Mouse (Mus musculus): Measurements from ENCODE around the gene Rgs7bp. TPM values are rescaled to one million over a fixed set of nuclear protein-coding genes. Genes with fewer than 3 reads are reported as not detected.

The Rgs7bp gene
- polyA plus RNA-seq, 1 experiment from 2014 or later = 4.9 TPM

DNA sequence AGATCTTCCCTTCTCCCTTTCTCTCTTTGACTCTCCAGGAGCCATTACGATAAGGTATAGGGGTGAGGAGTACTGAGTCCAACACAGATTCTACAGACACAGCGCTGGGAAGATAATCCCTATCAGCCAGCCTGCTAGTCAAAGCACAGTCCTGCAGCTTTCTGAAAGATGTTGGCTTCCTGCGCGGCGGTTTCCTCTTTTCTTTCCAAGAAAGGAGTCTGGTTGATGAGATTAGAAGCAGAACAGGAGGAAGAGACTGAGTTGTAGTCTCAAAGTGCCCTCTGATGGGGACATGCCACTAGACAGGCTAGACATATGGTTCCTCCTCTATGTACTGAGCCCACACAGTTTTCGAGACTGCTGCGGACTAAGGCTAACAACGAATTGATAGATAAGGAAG lies 6.1 kb downstream of the Rgs7bp start:
- no peak overlapping the region for H3K4me3 ChIP-seq
- H3K9ac ChIP-seq = no peak overlapping the region
- 89% methylated on average over 8 of the region's 8 CpGs for WGBS
- H3K9me3 ChIP-seq = no peaks in the 10 kb centered on the region
- H3K4me2 ChIP-seq = no peak overlapping the region
- no peaks in the 10 kb centered on the region for H3K36me3 ChIP-seq
- H3K27ac ChIP-seq = no peak overlapping the region
- peaks cover 12% of the 10 kb centered on the region for H3K4me1 ChIP-seq (replicated peaks)
- H3K27me3 ChIP-seq = peaks cover 7% of the 10 kb centered on the region; the same call in 1 of the 2 replicates
- ATAC-seq (ENCODE audit: low FRiP score) = no peak

DNA sequence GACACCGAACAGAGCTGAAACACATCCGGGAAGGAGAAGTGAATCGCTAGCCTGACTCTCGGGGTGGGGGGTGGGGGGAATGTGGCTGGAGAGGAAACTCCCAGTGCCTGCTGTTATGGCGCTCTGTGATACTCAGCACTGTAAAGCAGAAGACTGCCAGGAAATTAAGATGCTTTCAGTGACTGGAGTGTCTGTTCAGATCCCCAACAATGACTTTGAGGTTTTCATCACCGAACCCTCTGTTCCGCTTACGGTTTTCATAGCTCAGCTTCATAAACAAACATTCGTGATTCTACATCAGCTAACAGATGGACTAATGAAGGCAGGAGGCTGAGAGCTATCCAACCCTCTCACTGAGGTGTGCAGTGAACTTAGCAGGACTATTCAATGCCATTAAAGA lies 7.4 kb downstream of the Rgs7bp start:
- H3K27ac ChIP-seq = no peak overlapping the region
- no peak overlapping the region for H3K9ac ChIP-seq
- no peaks in the 10 kb centered on the region for H3K4me1 ChIP-seq (replicated peaks)
- WGBS = 69% methylated on average over 9 of the region's 9 CpGs
- no peak for ATAC-seq (ENCODE audit: low FRiP score)
- H3K27me3 ChIP-seq = no peaks in the 10 kb centered on the region
- no peaks in the 10 kb centered on the region for H3K9me3 ChIP-seq
- H3K4me2 ChIP-seq = no peak overlapping the region
- no peak overlapping the region for H3K4me3 ChIP-seq
- no peaks in the 10 kb centered on the region for H3K36me3 ChIP-seq

DNA sequence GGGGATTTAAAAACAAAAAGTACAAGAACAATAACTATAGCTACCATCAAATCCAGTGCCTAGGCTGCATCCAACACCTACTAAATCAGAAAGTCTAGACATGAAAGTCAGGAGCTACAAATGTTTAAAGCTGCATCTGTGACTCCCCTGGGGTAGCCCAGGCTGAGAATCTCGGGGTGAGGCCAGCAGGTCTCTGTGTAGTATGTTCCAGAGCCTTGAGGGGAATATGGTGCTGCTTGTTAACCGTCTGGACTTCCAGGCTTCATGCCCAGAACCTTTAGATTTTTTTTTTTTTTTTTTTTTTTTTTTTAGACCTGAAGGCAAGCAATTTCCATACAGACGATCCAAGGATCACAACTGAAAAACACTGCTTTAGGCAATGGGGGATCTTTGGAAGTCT lies 10.8 kb downstream of the Rgs7bp start:
- Histone ChIP-seq H3K4me1 (replicated peaks) (no peaks in the 10 kb centered on the region), H3K4me3 (no peak overlapping the region), H3K9ac (no peak overlapping the region), H3K4me2 (no peak overlapping the region), H3K27ac (no peak overlapping the region), H3K36me3 (no peaks in the 10 kb centered on the region), H3K9me3 (no peaks in the 10 kb centered on the region), H3K27me3 (no peaks in the 10 kb centered on the region)
- no peak for ATAC-seq (ENCODE audit: low FRiP score)
- WGBS = 63% methylated on average over 3 of the region's 3 CpGs

DNA sequence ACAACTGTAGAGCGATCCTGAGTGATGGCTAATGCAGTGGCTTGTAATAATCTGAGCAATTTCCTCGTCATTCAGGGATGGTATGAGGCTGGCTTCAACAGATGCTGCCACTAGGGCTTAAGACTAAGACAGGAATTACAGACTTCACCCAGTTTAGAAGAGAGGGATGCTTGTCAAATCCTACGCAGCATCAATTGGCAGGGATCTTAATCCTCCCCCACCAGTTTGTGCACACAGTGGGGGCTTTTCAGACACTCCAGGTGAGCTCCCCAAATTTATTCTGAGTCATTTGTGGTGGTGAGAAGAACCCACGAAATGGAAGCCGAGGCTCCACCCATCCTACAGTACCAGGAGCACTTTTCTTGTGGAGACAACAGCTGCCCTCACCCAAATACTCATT lies 16.4 kb downstream of the Rgs7bp start:
- no peak for ATAC-seq (ENCODE audit: low FRiP score)
- Histone ChIP-seq H3K36me3 (no peaks in the 10 kb centered on the region), H3K27me3 (no peaks in the 10 kb centered on the region), H3K27ac (no peak overlapping the region), H3K4me1 (replicated peaks) (no peaks in the 10 kb centered on the region), H3K4me2 (no peak overlapping the region), H3K4me3 (no peak overlapping the region), H3K9me3 (no peaks in the 10 kb centered on the region), H3K9ac (no peak overlapping the region)
- 77% methylated on average over 5 of the region's 5 CpGs for WGBS

DNA sequence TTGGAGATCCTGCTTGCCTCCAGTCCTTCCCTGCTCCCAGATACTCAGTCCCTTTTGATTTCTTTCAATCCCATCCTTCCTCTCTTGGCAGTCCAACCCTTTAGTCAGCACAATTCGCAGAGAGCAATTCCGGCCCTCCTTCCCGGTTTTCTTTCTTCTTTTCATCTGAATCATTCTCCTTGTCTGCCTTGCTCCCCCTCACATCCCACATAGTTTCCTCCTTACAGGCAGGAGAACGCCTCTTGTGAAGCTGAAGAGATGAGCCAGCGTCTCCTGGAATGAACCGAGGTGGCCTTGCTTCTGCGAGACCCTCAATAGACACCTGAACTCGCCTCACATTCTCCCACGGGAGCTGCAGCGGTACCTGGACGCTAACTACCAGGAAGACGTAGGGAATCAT lies 16.9 kb downstream of the Rgs7bp start:
- Histone ChIP-seq H3K4me1 (replicated peaks) (no peaks in the 10 kb centered on the region), H3K27me3 (no peaks in the 10 kb centered on the region), H3K27ac (no peak overlapping the region), H3K9ac (no peak overlapping the region), H3K4me3 (no peak overlapping the region), H3K4me2 (no peak overlapping the region), H3K36me3 (no peaks in the 10 kb centered on the region), H3K9me3 (no peaks in the 10 kb centered on the region)
- no peak for ATAC-seq (ENCODE audit: low FRiP score)
- 89% methylated on average over 12 of the region's 12 CpGs for WGBS

DNA sequence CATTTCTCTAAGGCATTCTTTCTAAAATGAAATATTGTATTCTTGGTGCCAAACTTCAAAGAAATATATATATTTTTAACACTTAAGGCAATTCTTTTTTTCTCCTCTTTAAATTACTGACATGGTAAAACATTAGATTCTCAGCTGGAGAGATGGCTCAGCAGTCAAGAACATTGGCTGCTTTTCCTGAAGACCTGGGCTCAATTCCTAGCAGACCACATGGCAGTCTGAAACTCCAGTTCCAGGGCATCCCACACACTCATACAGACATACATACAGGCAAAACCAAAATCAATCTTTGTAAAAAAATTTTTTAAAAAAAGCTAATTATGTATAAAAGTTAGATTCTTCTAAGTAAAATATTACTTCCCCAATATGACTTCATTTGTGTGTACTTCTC lies 22.8 kb downstream of the Rgs7bp start:
- Histone ChIP-seq H3K27ac (no peak overlapping the region), H3K9me3 (no peaks in the 10 kb centered on the region), H3K4me3 (no peak overlapping the region), H3K4me1 (replicated peaks) (no peaks in the 10 kb centered on the region), H3K27me3 (no peaks in the 10 kb centered on the region), H3K9ac (no peak overlapping the region), H3K4me2 (no peak overlapping the region), H3K36me3 (no peaks in the 10 kb centered on the region)
- no peak for ATAC-seq (ENCODE audit: low FRiP score)

DNA sequence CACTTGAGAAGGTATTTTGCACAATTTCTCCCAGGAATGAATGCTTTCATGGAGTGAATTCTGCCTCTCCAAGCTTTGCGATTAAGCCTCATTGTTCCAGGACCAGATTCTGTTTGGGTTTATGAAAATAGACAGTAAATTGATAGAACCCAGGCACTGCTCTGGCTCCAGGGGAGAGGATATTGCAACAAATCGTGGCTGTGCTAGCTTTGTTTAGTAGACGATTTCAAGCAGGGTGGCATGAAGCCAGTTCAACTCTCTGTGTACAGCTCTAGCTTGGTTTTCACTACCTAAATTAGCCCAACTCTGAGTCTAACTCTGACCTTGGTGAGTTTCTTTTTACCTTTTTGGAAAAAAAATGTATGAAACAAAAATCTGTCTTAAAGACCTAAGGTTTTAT lies 26.5 kb downstream of the Rgs7bp start:
- Histone ChIP-seq H3K9ac (no peak overlapping the region), H3K9me3 (no peaks in the 10 kb centered on the region), H3K4me3 (no peak overlapping the region), H3K27me3 (no peaks in the 10 kb centered on the region), H3K4me2 (no peak overlapping the region), H3K27ac (no peak overlapping the region), H3K4me1 (replicated peaks) (no peaks in the 10 kb centered on the region), H3K36me3 (no peaks in the 10 kb centered on the region)
- no peak for ATAC-seq (ENCODE audit: low FRiP score)
- WGBS = 83% methylated on average over 3 of the region's 3 CpGs

DNA sequence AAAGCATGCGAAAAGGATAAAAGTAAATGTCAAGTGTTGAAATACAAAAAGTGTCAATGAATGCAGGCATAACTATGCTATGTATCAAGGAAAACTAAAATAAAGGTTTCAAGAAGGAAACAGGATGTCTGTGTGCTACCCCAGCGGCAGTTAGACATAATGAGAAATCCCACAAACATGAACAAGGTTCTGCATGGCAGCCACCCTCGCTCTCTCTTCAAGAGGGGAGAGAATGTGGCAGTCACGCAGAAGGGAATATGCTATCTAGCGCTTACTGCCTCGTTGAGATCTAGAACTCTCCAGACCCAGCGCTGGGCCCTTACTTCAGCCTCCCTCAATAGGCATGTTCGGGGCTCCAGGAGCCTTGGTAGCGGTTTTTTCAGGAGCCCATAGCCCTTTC lies 38.2 kb downstream of the Rgs7bp start:
- ATAC-seq (ENCODE audit: low FRiP score) = no peak
- no peaks in the 10 kb centered on the region for H3K36me3 ChIP-seq
- H3K27ac ChIP-seq = no peak overlapping the region
- H3K9me3 ChIP-seq = no peaks in the 10 kb centered on the region
- no peak overlapping the region for H3K4me2 ChIP-seq
- H3K27me3 ChIP-seq = no peaks in the 10 kb centered on the region
- H3K9ac ChIP-seq = no peak overlapping the region
- 82% methylated on average over 9 of the region's 9 CpGs for whole genome bisulfite sequencing
- peaks cover 5% of the 10 kb centered on the region; the same call in 1 of the 2 replicates for H3K4me1 ChIP-seq (replicated peaks)
- H3K4me3 ChIP-seq = no peak overlapping the region

DNA sequence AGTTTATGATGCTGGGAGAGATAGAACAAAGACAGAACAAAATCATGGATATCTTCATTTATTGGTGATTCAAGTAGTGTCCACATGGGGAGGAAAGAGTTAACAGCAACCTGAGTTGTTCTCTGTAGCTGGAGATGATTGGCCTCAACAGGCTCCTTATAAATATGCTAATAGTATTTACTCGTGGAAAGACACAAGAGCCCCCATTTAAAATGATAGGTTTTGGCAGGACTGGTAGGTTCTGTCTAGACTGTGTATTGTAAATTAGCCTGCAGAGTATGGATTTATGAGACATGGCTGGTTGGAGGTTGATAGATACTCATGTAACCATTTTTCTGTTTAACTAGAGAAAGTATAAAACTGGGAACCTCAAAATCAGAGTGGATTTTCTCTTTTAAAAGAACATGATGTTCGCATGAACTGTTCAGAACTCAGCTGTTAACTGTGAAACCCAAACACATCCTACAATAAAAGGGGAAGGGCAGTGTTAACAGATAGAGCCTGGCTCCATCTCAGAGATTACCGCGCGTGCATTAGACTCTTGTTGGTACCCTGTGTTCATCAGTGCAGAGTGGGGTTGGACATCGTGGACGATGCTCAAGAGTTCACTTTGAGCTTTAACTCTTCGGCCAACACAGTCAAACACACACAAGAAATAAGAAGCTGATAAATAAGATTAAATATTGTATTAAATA lies 38.9 kb downstream of the Rgs7bp start:
- H3K27ac ChIP-seq = no peak overlapping the region
- ATAC-seq (ENCODE audit: low FRiP score) = no peak
- H3K27me3 ChIP-seq = no peaks in the 10 kb centered on the region
- H3K9ac ChIP-seq = no peak overlapping the region
- peaks cover 5% of the 10 kb centered on the region; the same call in 1 of the 2 replicates for H3K4me1 ChIP-seq (replicated peaks)
- H3K36me3 ChIP-seq = no peaks in the 10 kb centered on the region
- 72% methylated on average over 8 of the region's 8 CpGs for WGBS
- H3K9me3 ChIP-seq = no peaks in the 10 kb centered on the region
- H3K4me2 ChIP-seq = no peak overlapping the region
- no peak overlapping the region for H3K4me3 ChIP-seq

DNA sequence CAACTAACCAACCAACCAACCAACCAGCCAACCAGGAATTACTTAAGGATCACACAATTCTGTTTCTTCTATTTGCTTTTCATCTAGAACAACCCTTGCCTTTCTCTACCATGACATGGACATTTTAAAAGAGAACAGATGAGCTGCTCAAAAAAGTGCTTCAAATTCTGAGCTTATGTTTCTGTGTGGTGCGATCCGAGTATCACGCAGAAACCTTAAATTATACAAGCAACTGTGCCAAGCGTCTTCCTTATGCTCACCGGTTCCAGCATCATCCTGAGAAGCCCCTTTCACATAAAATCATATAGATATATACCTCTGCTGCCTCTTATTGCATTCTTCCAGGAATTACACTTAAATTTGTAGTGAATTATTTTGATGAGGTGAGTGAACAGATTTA lies 43.4 kb downstream of the Rgs7bp start:
- H3K9me3 ChIP-seq = no peaks in the 10 kb centered on the region
- 94% methylated on average over 5 of the region's 5 CpGs for WGBS

DNA sequence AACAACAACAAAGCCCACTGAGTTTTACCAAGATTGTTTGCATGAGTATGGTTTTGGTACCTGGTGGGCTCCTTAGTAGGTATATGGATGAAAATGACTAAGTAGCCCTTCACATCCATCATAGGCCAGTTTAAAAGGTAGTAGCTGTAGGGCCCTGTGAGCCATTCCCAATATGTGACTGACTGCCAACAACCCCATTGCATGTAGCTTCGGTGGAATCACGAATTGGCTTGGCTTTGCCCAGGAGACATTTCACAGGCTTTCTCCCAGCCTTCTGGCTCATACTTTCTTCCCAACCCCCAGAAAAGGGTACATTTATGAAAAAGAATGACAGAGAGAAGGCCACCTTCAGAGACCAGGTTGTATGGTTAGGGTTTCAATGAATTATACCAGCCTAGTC lies 45.8 kb downstream of the Rgs7bp start:
- Histone ChIP-seq H3K9me3 (no peaks in the 10 kb centered on the region), H3K4me1 (replicated peaks) (no peaks in the 10 kb centered on the region), H3K36me3 (no peaks in the 10 kb centered on the region), H3K27ac (no peak overlapping the region), H3K27me3 (no peaks in the 10 kb centered on the region), H3K4me2 (no peak overlapping the region), H3K9ac (no peak overlapping the region), H3K4me3 (no peak overlapping the region)
- 96% methylated on average over 2 of the region's 2 CpGs for WGBS
- ATAC-seq (ENCODE audit: low FRiP score) = no peak

More for the DNA sequence above, 43.4 kb downstream of the Rgs7bp start:
- Histone ChIP-seq H3K4me3 (no peak overlapping the region), H3K4me2 (no peak overlapping the region), H3K27ac (no peak overlapping the region), H3K36me3 (no peaks in the 10 kb centered on the region), H3K4me1 (replicated peaks) (peaks cover 5% of the 10 kb centered on the region; the same call in 1 of the 2 replicates), H3K9ac (no peak overlapping the region), H3K27me3 (no peaks in the 10 kb centered on the region)
- no peak for ATAC-seq (ENCODE audit: low FRiP score)

DNA sequence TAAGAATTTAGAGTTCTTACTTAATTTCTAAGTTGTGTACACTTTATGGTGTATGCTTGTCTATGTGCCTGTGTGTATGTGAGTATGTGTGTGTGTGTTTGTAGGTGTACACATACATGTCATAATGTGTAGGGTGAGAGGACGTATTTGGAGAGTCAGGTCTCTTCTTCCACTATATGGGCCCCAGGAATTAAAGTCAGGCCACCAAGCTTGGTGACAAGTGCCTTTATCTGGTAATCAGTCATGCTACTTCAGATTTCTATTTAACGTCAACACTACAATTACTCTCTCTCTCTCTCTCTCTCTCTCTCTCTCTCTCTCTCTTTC lies 51.9 kb downstream of the Rgs7bp start:
- Histone ChIP-seq H3K4me3 (no peak overlapping the region), H3K27ac (no peak overlapping the region), H3K27me3 (no peaks in the 10 kb centered on the region), H3K4me2 (no peak overlapping the region), H3K9me3 (no peaks in the 10 kb centered on the region), H3K9ac (no peak overlapping the region), H3K4me1 (replicated peaks) (no peaks in the 10 kb centered on the region), H3K36me3 (no peaks in the 10 kb centered on the region)
- ATAC-seq (ENCODE audit: low FRiP score) = no peak
- WGBS = 39% methylated on average over 2 of the region's 2 CpGs

DNA sequence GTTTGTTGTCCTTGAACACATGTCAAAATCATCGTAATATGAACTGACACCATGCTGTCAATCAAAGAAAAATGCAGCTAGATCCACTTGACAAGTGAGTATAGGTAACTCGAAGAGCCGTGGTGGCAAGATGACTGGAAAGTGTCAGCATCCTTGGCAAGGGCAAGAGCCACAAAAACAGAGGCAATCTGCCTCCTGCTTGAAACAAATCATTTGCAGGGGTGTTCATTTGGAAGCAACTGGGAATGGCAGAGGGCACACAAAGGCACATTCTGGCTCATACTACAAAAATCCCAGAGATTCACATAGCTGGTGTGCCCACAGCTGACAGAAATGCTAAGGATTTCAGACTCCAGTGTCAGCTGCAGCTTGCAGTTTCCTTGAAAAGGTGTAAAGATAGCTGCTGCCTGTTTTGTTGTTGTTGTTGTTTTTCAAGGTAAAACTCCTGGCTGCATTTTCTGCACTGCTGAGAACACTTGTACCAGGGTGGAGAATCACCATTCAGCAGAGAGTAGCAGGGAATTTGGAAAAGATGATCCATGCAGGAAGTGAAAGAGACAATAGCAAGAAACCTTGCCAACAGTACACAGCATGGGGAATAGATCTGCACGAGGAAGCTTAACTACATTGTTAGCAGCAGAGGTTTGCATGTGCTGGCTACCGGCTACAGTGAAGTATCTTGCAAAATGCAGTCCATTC lies 52.4 kb downstream of the Rgs7bp start:
- H3K27me3 ChIP-seq = no peaks in the 10 kb centered on the region
- WGBS = 73% methylated on average over 5 of the region's 5 CpGs
- no peak overlapping the region for H3K9ac ChIP-seq
- H3K9me3 ChIP-seq = no peaks in the 10 kb centered on the region
- no peak overlapping the region for H3K27ac ChIP-seq
- H3K4me3 ChIP-seq = no peak overlapping the region
- H3K36me3 ChIP-seq = no peaks in the 10 kb centered on the region
- ATAC-seq (ENCODE audit: low FRiP score) = no peak
- no peak overlapping the region for H3K4me2 ChIP-seq
- H3K4me1 ChIP-seq (replicated peaks) = no peaks in the 10 kb centered on the region

All from hindbrain, embryonic 13.5 days (tissue).